20 mouse cellular contexts compared by ENCODE assay signal in the genomic region with DNA sequence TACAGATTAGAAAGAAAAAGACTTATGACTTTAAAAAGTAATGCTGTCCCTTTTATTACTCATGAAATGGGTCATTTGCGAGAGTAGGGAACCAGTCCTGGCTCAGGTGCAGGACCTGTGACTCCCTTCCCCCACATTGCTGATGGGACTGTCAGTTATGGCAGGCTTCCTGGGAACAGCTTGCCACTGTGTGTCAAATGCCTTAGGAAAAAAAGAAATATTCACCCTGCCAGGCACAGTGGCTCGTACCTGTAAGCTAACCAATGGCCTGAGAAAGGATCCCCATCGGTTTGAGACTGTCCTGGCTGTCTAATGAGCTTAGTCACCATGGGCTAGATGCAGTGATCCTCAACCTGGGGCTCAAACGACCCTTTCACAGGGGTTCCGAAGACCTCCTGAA. TPM values are rescaled to one million over a fixed set of nuclear protein-coding genes. Genes with fewer than 3 reads are reported as not detected.
A peak's percentile ranks its signal among the peaks of the same experiment; 100 is the strongest.
DNase-seq lines count a peak whose midpoint lies in the region; TF ChIP-seq lines count a peak whose summit lies in the region.
"Had no signal": no experiment of that assay in that cellular context is flagged by ENCODE, and none has a peak within 500 bp of the region (broad histone marks: within the 10 kb centered on the region; RNA-seq: fewer than 3 reads in every experiment).

No protein-coding gene starts in this region.

- no peaks in the 10 kb centered on the region for H3K27me3 ChIP-seq in liver, adult 2 months (ENCODE audit: control insufficient read depth, insufficient read depth, low read length)
- H3K27me3 ChIP-seq: limb, embryonic 12.5 days; liver, embryonic 13.5 days had no signal

- H3K36me3 ChIP-seq in liver, adult 2 months (ENCODE audit: control insufficient read depth, insufficient read depth, low read length) = peaks cover 12% of the 10 kb centered on the region; the same call in 1 of the 2 replicates

- intact Hi-C loops in left cerebral cortex, postnatal 4 days (cut with DNase I) = no loop called here

- WGBS in liver, adult 2 months = 68% methylated on average over 5 of the region's 5 CpGs

- peaks cover 20% of the 10 kb centered on the region for H3K4me1 ChIP-seq in liver, adult 2 months (ENCODE audit: control insufficient read depth, insufficient read depth, low read length)

- peaks cover 32% of the 10 kb centered on the region; the same call in 1 of the 2 replicates for H3K79me2 ChIP-seq in liver, adult 2 months (ENCODE audit: control insufficient read depth, insufficient read depth, low read length)

- no peak overlapping the region for H3K27ac ChIP-seq in liver, adult 2 months (replicated peaks; ENCODE audit: insufficient read depth, low read depth, low read length)
- H3K27ac ChIP-seq: embryonic facial prominence, embryonic 10.5 days; hindbrain, embryonic 14.5 days; limb, embryonic 12.5 days; liver, embryonic 13.5 days; stomach, postnatal 0 days had no signal

- no peak for TF ChIP-seq CTCF in liver, adult 2 months (IDR thresholded peaks at IDR 0.05; ENCODE audit: low read depth, low read length)

- TF ChIP-seq POLR2A in liver, adult 2 months (IDR thresholded peaks at IDR 0.05; ENCODE audit: extremely low read depth, insufficient read depth, low read length) = no peak

- H3K4me3 ChIP-seq in liver, adult 2 months (ENCODE audit: insufficient read depth, low read depth, low read length) = no peak overlapping the region
- H3K4me3 ChIP-seq: embryonic facial prominence, embryonic 10.5 days; limb, embryonic 12.5 days; liver, embryonic 13.5 days had no signal

- peak; percentile 67 for DNase-seq in liver, adult 2 months (ENCODE audit: extremely low read depth, low read depth, low spot score)
- no peak for DNase-seq in liver
- peak; percentile 90 for DNase-seq in cerebellum, adult 11-12 months
- peak; percentile 93 for DNase-seq in cerebellum, adult 9-11 months
- no peak for DNase-seq in yolk sac, embryonic 10.5 days (ENCODE audit: low spot score)
- DNase-seq in left cerebral cortex, adult 9 months (ENCODE audit: low spot score in 2 of 2) = no peak
- DNase-seq in left cerebral cortex, postnatal 4 days = no peak
- DNase-seq: forebrain, postnatal 0 days; heart, postnatal 4 days; kidney, adult 8-10 months; kidney, postnatal 10 days; liver, embryonic 13.5 days; lung, adult 2 months; lung, postnatal 14 days; midbrain, embryonic 14.5 days had no signal

- H3K9ac ChIP-seq in liver, adult 2 months (ENCODE audit: low read depth, low read length) = no peak overlapping the region
- H3K9ac ChIP-seq: forebrain, postnatal 0 days; hindbrain, embryonic 14.5 days; limb, embryonic 12.5 days; liver, embryonic 13.5 days had no signal

RNA-seq across cellular contexts. Expression of gene Stk40, which starts 16.3 kb away (rescaled TPM):
- 6.5 and 10.8 TPM in 2 replicates for total RNA-seq in liver, adult 2 months (2014; rRNA removed)
- 22.5 and 22.9 TPM in 2 replicates for polyA plus RNA-seq in liver, adult 2 months (2012; rRNA removed)
- 10 to 100 TPM; 23.7 to 25.0 TPM for total RNA-seq in left cerebral cortex, postnatal 4 days (2021)

RNA-seq across cellular contexts. Expression of gene Lsm10, which starts 23.6 kb away (rescaled TPM):
- 20.0 and 30.0 TPM in 2 replicates for total RNA-seq in liver, adult 2 months (2014; rRNA removed)
- polyA plus RNA-seq in liver, adult 2 months (2012; rRNA removed) = 28.4 TPM in 2 replicates
- total RNA-seq in left cerebral cortex, postnatal 4 days (2021) = 10 to 100 TPM; 23.9 to 25.3 TPM

RNA-seq across cellular contexts. Expression of gene Eva1b, which starts 27.5 kb away (rescaled TPM):
- 8.0 and 9.5 TPM in 2 replicates for total RNA-seq in liver, adult 2 months (2014; rRNA removed)
- polyA plus RNA-seq in liver, adult 2 months (2012; rRNA removed) = 15.8 and 18.1 TPM in 2 replicates
- 1 to 10 TPM; 6.3 to 7.2 TPM for total RNA-seq in left cerebral cortex, postnatal 4 days (2021)

RNA-seq across cellular contexts. Expression of gene Sh3d21, which starts 43.2 kb away (rescaled TPM):
- total RNA-seq in liver, adult 2 months (2014; rRNA removed) = 0.54 and 0.65 TPM in 2 replicates
- polyA plus RNA-seq in liver, adult 2 months (2012; rRNA removed) = 0.26 and 0.55 TPM in 2 replicates
- 1 to 10 TPM in 1 of 2 experiments, under 1 TPM in 1; 0.58 to 1.3 TPM for total RNA-seq in left cerebral cortex, postnatal 4 days (2021)
- total RNA-seq: common myeloid progenitor, adult 5-6 weeks had no signal

Comparison
In these comparisons a context has a peak if more than half of its experiments do, and no peak if none do; other contexts are left out.
1. DNase-seq: peak in liver, adult 2 months (single experiment), cerebellum, adult 11-12 months (single experiment) and cerebellum, adult 9-11 months (single experiment); none in liver (single experiment), yolk sac, embryonic 10.5 days (single experiment), left cerebral cortex, adult 9 months (0 of 2) and left cerebral cortex, postnatal 4 days (single experiment).